Mouse (Mus musculus) ovary, postnatal 10 days (tissue): ENCODE results near the gene Tmem108.

Source experiments
- DNase-seq: peaks from one replicate; pipeline ENCODE4 v3.0.0; 2022; ENCODE audit warnings: low spot score

The Tmem108 gene

DNA sequence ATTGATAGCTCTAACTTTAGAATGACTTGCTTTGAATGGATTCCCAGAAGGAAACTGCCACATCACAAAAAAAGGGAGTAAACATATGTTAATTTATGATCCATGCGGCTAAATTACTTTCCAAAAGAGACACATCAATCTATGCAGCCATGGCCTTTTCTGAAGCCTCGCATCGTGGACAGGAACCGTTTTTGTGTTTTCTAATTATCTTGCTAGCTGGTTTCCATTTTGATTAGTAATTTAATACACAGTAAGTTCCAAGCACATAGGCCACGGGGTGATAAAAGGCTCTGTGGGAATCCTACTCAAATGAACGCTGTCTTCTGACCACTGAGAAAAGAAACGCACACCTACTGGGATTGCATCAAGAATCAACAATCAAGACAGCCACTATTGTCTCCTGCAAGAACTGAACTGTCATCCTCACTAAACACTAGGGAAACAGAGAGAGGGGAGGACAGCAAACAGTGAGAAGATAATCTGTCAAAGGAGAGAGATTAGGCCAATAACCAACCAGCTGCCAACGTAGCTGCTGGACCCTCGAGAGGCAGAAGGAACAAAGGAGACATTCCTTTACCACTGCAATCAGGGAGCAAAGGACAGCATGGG is 132.7 kb downstream of the Tmem108 start:
- DNase-seq, result no peak

GRCm38 (mm10) chr9:103627404-103627900 is 134.2 kb downstream of the Tmem108 start:
- DNase-seq, result no peak

DNA sequence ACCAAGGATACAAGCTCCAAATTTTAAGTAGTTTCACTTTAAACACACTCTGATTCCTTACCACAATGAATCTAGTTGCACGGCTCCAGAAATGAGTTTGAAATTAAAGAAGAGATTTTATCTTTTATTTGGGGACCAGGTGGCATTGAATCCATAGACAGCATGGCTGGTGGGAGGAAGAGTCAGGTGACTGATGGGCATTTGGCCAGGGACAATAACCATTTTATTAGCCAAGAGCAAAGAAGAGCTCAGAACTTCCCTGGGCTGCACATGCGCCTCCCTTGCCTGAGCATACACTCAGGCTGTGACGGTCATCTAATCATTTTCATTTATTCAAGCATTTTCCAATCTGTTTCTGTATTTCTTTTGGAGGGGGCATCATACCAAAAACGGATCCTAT is 135.5 kb downstream of the Tmem108 start:
- DNase-seq, result no peak

DNA sequence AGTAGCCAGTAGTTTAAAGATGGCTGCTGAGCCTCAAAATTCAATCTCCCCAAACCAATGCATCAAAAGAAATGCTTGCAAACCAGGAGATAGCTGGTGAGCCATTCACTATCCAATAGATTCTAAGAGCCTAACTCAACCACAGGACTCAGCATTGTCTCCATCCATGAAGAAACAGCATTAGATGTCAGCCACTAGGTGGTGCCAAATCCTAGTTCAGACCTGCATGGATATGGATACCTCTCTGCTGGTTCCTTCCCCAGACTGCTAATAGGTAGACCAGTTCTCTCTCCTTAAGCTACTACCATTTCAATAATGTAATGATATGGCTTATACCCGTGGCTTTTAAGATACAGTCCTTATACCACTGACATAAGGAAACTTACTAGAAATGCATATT is 137.0 kb downstream of the Tmem108 start:
- DNase-seq, result no peak

DNA sequence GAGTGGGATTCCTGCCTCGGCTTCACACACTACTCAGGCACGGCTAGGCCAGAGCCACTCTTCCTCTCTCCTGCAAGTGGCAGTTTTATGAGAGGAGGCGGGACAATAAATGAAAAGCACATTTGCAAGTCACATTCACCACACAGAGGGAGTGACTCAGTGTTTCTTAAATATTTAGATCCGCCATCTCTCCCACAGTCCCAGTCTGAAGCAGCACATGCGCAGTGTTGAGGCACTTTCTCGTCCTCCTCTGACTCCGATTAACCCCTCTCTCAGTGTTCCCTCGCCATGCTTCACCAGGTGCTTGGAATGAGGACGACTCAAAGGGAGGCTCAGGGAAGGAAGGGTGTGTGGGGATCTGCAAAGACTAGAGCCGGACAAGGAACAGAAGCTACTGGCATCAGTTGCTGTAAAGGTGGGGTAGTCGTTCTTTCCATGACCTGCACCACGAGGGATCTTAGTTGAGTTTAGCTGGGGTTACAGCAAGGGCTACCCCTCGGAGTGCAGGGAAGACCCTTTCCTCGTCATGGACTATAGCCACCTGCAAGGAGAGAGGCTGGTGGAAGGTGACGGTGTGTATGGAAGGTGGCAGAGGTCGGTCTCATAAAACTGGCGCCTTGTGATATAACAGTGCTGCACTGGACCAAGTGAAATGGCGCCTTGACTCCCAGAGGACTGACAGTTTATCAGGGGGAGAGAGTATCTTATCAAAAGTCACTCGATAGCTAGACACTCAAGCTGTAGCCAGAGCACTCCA is 137.9 kb downstream of the Tmem108 start:
- DNase-seq, result no peak

- no peak for DNase-seq
Measured at GRCm38 (mm10) chr9:103622988-103623387, 138.6 kb downstream of the Tmem108 start.

- no peak for DNase-seq
Measured at GRCm38 (mm10) chr9:103621870-103622269, 139.8 kb downstream of the Tmem108 start.

DNA sequence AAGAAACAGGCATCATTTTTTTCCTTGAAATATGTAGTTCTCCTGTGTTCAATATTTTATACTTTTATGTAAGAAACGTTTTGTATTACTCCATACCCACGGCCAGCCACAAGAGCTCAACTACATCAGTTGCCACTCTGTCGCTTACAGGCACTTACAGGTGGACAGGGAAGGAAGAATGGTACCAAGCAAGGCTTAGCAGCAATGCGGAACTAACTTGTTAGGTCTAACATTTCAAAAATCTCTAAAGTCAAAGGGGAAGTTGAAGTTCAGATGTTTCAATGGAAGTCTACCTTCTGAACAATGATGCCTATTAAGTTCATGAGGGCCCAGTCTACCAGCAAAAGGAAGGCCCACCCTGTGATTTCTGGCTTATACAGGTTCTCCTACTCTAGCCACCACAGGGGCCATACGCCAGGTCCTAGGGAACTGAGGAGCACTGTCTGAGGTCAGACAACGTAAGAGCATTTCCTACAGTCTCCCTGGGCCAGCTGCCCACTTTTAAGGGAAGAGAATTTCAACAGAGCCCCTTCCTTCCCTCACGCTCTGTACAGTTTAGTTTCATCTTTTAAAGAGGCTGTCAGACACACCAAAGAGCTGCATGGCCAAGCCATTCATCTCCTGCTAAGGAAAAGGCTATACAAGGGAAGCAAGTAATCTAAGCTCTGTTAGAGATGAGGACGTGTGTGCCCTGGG is 141.0 kb downstream of the Tmem108 start:
- DNase-seq, result no peak

GRCm38 (mm10) chr9:103614260-103614659 is 147.4 kb downstream of the Tmem108 start:
- DNase-seq, result no peak

DNA sequence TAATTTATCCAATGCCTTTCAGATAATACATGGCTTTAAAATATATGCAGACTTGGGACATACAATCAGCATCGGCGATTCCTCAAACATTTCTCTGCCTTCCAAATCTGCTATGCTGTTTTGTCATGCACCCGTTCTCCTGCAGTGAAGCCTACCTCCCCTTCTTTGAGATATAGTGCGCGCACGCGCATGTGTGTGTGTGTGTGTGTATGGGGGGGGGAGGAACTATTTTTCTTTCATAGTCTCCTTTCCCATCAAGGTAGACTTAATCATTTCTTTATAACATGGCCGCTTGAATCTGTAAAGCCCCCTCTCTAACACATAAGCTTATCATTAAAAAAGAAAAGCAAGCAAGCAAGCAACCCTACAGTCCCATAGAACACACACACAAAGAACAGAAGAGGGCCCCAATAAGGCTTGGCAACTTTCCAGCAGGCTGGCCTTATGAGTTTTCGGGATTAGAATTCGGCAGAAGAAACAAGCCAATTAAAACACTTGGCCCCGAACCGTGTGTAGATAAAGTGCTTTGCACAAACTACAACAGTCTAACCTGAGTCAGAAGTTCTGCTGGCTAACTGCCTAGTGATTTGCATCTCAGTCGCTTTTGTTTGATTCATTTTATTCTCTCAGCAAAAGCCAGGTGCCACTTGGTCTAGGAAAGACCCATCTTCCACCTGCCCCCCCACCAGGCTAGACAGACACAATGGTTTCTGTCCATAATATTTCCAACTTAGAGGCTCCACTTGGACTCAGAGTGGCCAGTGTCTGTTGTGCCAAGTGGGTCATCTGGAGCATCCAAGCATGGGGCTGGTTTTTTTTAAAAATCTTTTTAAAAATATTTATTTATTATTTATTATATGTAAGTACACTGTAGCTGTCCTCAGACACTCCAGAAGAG is 153.2 kb downstream of the Tmem108 start:
- no peak for DNase-seq

DNA sequence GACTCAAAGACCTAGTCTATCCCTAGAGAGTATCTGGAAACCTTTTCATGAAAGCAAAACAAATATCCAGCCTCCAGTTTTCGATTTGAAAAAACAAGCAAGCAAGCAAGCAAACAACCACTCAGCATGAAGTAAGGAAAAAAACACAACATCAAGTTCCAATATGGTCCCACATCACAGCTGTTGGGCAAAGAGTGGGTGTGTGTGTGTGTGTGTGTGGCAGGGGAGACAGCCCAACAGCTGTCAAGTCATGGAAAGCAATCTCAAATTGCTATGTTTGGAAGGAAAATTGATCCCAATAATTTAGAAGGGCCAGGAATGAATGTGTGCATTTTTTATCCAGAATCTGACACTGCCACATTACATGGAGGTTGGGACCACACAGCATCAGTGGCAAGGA is 155.6 kb downstream of the Tmem108 start:
- no peak for DNase-seq

- no peak for DNase-seq
Measured at GRCm38 (mm10) chr9:103603792-103604191, 157.8 kb downstream of the Tmem108 start.

GRCm38 (mm10) chr9:103601878-103602277 is 159.8 kb downstream of the Tmem108 start:
- DNase-seq, result no peak

GRCm38 (mm10) chr9:103600834-103601233 is 160.8 kb downstream of the Tmem108 start:
- DNase-seq, result no peak

DNA sequence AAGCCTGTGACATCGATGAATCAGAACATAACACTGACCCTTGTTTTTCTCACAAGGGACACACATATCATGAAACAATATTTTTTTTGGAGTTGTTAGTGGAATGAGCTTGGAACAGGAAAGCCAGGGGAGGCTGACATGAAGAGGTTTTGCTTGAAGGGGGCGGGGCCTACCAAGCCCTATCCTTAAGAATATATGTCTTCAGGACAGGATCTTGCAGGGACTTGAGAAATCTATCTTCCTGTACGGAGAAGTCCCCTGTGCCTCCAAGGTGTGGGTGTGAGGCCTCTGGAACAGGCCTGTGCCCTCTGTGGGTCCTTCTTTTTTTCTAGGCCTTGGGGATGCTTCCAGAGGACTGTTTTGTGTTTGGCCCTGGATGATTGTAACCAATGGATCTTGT is 161.7 kb downstream of the Tmem108 start:
- no peak for DNase-seq

DNA sequence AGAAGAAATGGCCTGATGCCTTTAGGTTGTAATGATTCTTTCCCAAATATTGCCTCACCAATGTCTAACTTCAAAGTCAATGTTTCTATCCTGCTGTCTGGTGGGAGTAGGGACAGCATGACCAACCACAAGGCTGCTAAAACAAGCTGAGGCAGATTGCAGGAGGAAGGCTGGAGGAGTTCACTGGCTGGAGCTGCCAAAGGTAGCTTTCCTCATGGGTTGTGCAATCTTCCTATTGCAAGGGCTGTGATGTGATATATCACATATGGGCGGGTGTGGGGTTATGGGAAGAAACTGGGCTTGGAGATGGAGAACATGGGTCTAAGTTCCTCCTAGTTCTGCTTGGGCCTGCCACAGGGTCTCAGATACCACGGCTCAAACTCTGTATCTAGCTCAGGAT is 163.8 kb downstream of the Tmem108 start:
- no peak for DNase-seq

DNA sequence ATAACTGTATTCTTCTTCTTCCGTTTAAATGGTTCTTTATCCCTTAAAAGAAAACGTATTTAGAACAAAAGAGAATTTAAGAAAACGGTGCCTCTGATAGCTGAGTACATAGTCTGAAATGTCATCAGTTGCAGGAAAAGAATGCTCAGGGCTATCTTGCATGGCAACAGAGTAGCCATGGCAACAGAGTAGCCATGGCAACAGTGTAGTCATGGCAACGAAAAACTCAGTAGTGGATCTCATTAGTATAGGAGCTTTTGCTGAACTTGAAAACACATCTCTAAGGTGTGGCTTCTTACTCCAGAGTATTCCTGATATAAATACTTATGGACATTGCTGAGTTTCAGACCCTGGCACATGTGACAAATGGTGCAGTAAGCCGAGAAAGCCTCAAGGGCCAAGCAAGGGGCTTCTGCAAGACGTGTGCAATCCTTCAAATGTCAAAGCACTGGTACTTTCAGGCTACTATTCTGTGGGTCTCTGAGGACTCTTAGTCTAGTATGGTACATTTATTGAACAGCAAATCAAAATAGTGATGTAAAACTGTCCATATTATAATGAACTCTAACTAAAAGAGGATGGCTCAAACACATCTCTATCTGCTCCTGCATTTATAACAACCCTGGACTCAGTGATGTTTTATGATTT is 166.3 kb downstream of the Tmem108 start:
- DNase-seq, result no peak

DNA sequence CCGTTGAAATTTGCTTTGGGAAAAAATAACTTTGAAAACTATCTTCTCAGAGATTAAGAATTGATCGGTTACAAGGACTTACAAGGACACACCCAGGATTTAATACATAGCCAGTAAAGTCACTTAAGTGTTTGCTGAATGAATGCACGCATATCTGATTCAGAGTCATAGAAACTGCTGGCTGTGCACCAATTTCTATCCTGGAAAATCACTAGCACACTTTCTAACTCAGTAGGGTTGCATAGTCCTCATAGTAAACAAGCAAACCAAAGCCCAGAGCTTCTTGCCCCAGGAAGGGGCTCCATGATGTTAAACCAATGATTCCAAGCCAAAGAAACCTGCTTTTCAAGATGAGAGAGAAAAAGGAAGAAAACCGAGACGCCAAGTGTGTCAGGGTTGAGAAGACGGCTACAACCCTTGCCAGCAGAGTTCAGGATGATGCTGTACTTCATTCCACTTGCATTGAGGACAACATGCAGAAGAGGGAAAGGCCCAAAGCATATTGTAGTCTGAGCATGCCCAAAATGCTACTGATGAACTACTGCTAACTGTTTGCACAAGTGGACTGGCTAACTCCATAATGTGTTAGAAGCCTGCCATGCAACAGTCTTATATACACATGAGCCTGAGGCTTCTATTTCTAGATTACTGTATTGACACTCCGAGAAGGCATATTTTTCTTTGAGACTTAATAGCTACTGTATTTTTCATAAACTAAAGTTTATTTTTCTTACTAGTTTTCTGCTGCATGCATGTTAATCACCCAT is 167.0 kb downstream of the Tmem108 start:
- DNase-seq, result no peak

DNA sequence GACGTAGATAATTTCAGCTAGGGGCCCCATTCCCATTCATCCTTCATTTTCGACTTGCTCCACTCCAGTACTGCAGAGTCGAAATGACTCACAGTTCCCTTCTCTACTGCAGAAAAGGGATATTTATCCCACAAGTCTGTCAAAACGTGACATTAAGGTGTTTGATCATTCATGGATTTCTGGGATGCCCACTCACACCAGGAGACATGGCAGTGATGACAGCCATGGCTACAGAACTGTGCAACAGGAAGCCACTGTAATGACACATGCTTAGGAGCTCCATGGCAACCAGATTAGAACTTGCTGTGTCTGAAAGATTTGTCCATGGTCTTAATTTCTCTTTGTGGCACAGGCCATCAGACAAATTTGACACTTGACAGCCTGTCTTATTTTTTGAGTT is 168.6 kb downstream of the Tmem108 start:
- DNase-seq, result no peak

GRCm38 (mm10) chr9:103591962-103592361 is 169.7 kb downstream of the Tmem108 start:
- DNase-seq, result no peak

GRCm38 (mm10) chr9:103590801-103591200 is 170.8 kb downstream of the Tmem108 start:
- DNase-seq, result no peak
